Mouse (Mus musculus) limb, embryonic 13.5 days (tissue): Measurements from ENCODE around the gene Prrx2. TPM values are rescaled to one million over a fixed set of nuclear protein-coding genes. Genes with fewer than 3 reads are reported as not detected.

Source experiments
- ATAC-seq: fragments of 200-750 bp; cut with Nextera tagmentation; 2 replicates; pipeline ENCODE4 v1.8.0; 2017; ENCODE audit warnings: low read depth, moderate number of reproducible peaks, moderate TSS enrichment; ENCODE audit not compliant: low FRiP score
- H3K27ac ChIP-seq: fragments of 300-500 bp; sonication (generic); 2 replicates; pipeline ENCODE4 v1.5.1; 2015; ENCODE audit warnings: inconsistent platforms, mild to moderate bottlenecking, moderate library complexity
- H3K27me3 ChIP-seq: fragments of 300-500 bp; sonication (generic); 2 replicates; pipeline ENCODE4 v1.6.1; 2015; ENCODE audit warnings: mild to moderate bottlenecking, inconsistent platforms
- H3K36me3 ChIP-seq: fragments of 300-500 bp; sonication (generic); 2 replicates; pipeline ENCODE4 v1.6.1; 2015; ENCODE audit warnings: inconsistent platforms, mild to moderate bottlenecking, moderate library complexity
- H3K4me1 ChIP-seq: fragments of 300-500 bp; sonication (generic); 2 replicates; pipeline ENCODE4 v1.6.1; 2015; ENCODE audit warnings: inconsistent platforms
- H3K4me2 ChIP-seq: fragments of 300-500 bp; sonication (generic); replicated peaks from 2 replicates; pipeline ENCODE4 v1.6.1; 2015; ENCODE audit warnings: inconsistent platforms, mild to moderate bottlenecking, moderate library complexity
- H3K4me3 ChIP-seq: fragments of 300-500 bp; sonication (generic); 2 replicates; pipeline ENCODE4 v1.5.1; 2015; ENCODE audit warnings: moderate library complexity, mild to moderate bottlenecking, inconsistent platforms
- H3K9ac ChIP-seq: fragments of 300-500 bp; sonication (generic); 2 replicates; pipeline ENCODE4 v1.6.1; 2015; ENCODE audit warnings: mild to moderate bottlenecking, inconsistent platforms
- H3K9me3 ChIP-seq: fragments of 300-500 bp; sonication (generic); 2 replicates; pipeline ENCODE4 v1.6.1; 2016; ENCODE audit warnings: inconsistent platforms
- WGBS: fragments of 180-500 bp; shearing (Covaris S2); methylation state at CpG from one replicate; pipeline ENCODE4 v1.1.7; 2015; 5-methylcytosine and 5-hydroxymethylcytosine counted together
- polyA plus RNA-seq: library from polyadenylated mRNA; unstranded; fragments of >200 nt; fragmentation: Nextera tagmentation; extraction: Ambion mirVana; gene quantifications from 2 replicates; pipeline ENCODE4 v1.2.1, GENCODE M21; 2015

Gene Prrx2
- 93.6 and 102 TPM in 2 replicates for polyA plus RNA-seq

GRCm38 (mm10) chr2:30834373-30835022 lies at the start of gene Prrx2:
Gene Prrx2 (plus strand): TSS chr2:30834972.
- H3K4me3 ChIP-seq, result no peak within 1 kb of the TSS
- WGBS, result 36% methylated on average over 9 of the region's 10 CpGs
- peak within 1 kb of the TSS; percentile 51 for H3K4me2 ChIP-seq
- H3K4me1 ChIP-seq, result peaks cover 54% of the 10 kb centered on the region
- no peaks in the 10 kb centered on the region for H3K27me3 ChIP-seq
- H3K36me3 ChIP-seq, result no peaks in the 10 kb centered on the region
- H3K9ac ChIP-seq, result peak within 1 kb of the TSS; percentile 31; the same call in 1 of the 2 replicates
- H3K9me3 ChIP-seq, result no peaks in the 10 kb centered on the region
- no peak for ATAC-seq
- H3K27ac ChIP-seq, result peak within 1 kb of the TSS; percentile 97

GRCm38 (mm10) chr2:30787466-30787865 lies 47.3 kb upstream of the Prrx2 start:
- no peaks in the 10 kb centered on the region for H3K9me3 ChIP-seq
- no peaks in the 10 kb centered on the region for H3K27me3 ChIP-seq
- peak overlapping the region; percentile 31; the same call in 1 of the 2 replicates for H3K9ac ChIP-seq
- H3K27ac ChIP-seq, result peak overlapping the region; percentile 22; the same call in 1 of the 2 replicates
- no peak overlapping the region for H3K4me3 ChIP-seq
- no peaks in the 10 kb centered on the region for H3K36me3 ChIP-seq
- peaks cover 32% of the 10 kb centered on the region for H3K4me1 ChIP-seq
- WGBS, result 58% methylated on average over 4 of the region's 4 CpGs
- no peak overlapping the region for H3K4me2 ChIP-seq
- ATAC-seq, result no peak

DNA sequence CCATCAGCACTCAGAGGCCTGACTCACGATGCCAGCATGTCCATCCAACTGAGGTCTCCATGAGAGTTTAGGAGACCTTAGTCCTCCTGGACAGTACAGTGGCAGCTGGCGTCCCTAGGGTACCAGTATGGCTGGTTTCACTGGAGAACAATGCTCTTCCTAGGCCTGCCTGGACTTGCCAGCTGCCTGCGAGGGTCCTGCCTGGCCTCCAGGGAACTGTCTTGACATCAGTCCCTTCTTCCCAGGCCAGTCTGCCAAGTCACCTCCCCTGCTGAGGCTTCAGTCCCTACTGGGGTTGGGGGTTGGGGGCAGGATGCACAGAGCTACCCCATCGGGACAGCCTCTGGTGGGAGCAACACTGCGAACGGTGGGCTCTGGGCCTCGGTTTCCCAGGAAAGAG lies 42.7 kb upstream of the Prrx2 start:
- Histone ChIP-seq H3K4me3 (no peak overlapping the region), H3K9ac (no peak overlapping the region), H3K27me3 (no peaks in the 10 kb centered on the region), H3K4me2 (no peak overlapping the region), H3K9me3 (no peaks in the 10 kb centered on the region), H3K36me3 (no peaks in the 10 kb centered on the region), H3K4me1 (peaks cover 30% of the 10 kb centered on the region), H3K27ac (no peak overlapping the region)
- WGBS, result 81% methylated on average over 7 of the region's 7 CpGs
- ATAC-seq, result no peak

GRCm38 (mm10) chr2:30794179-30795108 lies 40.3 kb upstream of the Prrx2 start:
- H3K4me2 ChIP-seq, result peak overlapping the region; percentile 61
- H3K27me3 ChIP-seq, result no peaks in the 10 kb centered on the region
- no peak overlapping the region for H3K27ac ChIP-seq
- H3K9ac ChIP-seq, result peak overlapping the region; percentile 52; the same call in 1 of the 2 replicates
- WGBS, result 3% methylated on average over 48 of the region's 48 CpGs
- peak overlapping the region; percentile 41 for H3K4me3 ChIP-seq
- peak; percentile 80 for ATAC-seq
- peaks cover 38% of the 10 kb centered on the region for H3K4me1 ChIP-seq
- H3K9me3 ChIP-seq, result no peaks in the 10 kb centered on the region
- H3K36me3 ChIP-seq, result no peaks in the 10 kb centered on the region

- H3K4me1 ChIP-seq, result peaks cover 39% of the 10 kb centered on the region
- peak overlapping the region; percentile 41; the same call in 1 of the 2 replicates for H3K4me3 ChIP-seq
- 0 out of 2 replicates have a peak overlapping the region, but pooled peaks have one; percentile 21 for H3K9ac ChIP-seq
- H3K27me3 ChIP-seq, result peaks cover 7% of the 10 kb centered on the region; the same call in 1 of the 2 replicates
- no peaks in the 10 kb centered on the region for H3K9me3 ChIP-seq
- WGBS, result 52% methylated on average over 7 of the region's 7 CpGs
- peak overlapping the region; percentile 52; the same call in 1 of the 2 replicates for H3K27ac ChIP-seq
- peak overlapping the region; percentile 61 for H3K4me2 ChIP-seq
- no peak for ATAC-seq
- H3K36me3 ChIP-seq, result no peaks in the 10 kb centered on the region
Measured at GRCm38 (mm10) chr2:30795271-30795888, 39.4 kb upstream of the Prrx2 start.

DNA sequence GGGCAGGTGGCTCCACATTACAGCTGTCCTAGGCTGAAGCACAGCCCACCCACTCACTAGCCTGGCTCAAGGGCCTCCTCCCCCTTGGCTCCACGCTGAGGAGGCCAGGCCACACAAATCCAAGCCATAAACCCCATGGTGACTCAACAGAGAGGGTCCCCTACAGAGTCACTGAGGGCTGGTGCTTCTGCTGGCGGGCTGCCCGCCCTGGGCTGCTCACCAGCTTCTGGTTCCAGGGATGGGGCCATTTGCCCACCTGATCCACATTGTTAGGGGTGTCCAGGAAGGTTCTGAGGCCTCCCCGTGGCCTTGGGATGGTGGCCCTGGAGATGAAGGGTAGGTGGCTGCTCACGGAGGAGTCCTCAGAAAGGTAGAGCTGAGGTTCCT lies 38.9 kb upstream of the Prrx2 start:
- H3K9me3 ChIP-seq, result no peaks in the 10 kb centered on the region
- no peak overlapping the region; the same call in 1 of the 2 replicates for H3K4me3 ChIP-seq
- H3K4me2 ChIP-seq, result peak overlapping the region; percentile 51
- 59% methylated on average over 5 of the region's 5 CpGs for WGBS
- peaks cover 44% of the 10 kb centered on the region for H3K4me1 ChIP-seq
- H3K27ac ChIP-seq, result peak overlapping the region; percentile 52; the same call in 1 of the 2 replicates
- no peaks in the 10 kb centered on the region for H3K36me3 ChIP-seq
- H3K9ac ChIP-seq, result 0 out of 2 replicates have a peak overlapping the region, but pooled peaks have one; percentile 21
- ATAC-seq, result peak; percentile 0; the same call in 1 of the 2 replicates
- peaks cover 12% of the 10 kb centered on the region for H3K27me3 ChIP-seq

- ATAC-seq, result peak; percentile 74
- no peaks in the 10 kb centered on the region for H3K9me3 ChIP-seq
- H3K9ac ChIP-seq, result no peak overlapping the region
- peaks cover 15% of the 10 kb centered on the region for H3K27me3 ChIP-seq
- H3K27ac ChIP-seq, result peak overlapping the region; percentile 52; the same call in 1 of the 2 replicates
- WGBS, result 6% methylated on average over 11 of the region's 11 CpGs
- H3K4me3 ChIP-seq, result peak overlapping the region; percentile 14
- no peaks in the 10 kb centered on the region for H3K36me3 ChIP-seq
- H3K4me2 ChIP-seq, result peak overlapping the region; percentile 51
- peaks cover 49% of the 10 kb centered on the region for H3K4me1 ChIP-seq
Measured at GRCm38 (mm10) chr2:30796382-30796781, 38.4 kb upstream of the Prrx2 start.

DNA sequence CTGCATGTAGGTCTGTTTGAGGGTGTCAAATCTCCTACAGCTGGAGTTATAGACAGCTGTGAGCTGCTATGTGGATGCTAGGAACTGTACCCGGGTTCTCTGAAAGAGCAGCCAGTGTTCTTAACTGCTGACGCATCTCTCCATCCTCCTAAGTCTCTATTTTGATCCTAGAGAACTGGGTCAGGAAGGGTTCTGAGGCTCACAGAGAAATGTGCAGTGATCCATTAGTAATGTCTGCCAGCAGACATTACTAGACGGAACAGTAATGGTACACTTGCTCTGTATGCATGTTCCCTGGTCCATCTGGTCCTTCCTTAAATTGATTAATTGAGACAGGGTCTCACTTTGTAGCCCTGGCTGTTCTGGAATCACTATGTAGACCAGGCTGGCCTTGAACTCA lies 35.3 kb upstream of the Prrx2 start:
- Histone ChIP-seq H3K4me1 (peaks cover 53% of the 10 kb centered on the region), H3K27me3 (peaks cover 36% of the 10 kb centered on the region), H3K36me3 (no peaks in the 10 kb centered on the region), H3K9ac (no peak overlapping the region), H3K27ac (no peak overlapping the region), H3K9me3 (no peaks in the 10 kb centered on the region), H3K4me2 (no peak overlapping the region), H3K4me3 (no peak overlapping the region)
- 73% methylated on average over 3 of the region's 3 CpGs for WGBS
- no peak for ATAC-seq

DNA sequence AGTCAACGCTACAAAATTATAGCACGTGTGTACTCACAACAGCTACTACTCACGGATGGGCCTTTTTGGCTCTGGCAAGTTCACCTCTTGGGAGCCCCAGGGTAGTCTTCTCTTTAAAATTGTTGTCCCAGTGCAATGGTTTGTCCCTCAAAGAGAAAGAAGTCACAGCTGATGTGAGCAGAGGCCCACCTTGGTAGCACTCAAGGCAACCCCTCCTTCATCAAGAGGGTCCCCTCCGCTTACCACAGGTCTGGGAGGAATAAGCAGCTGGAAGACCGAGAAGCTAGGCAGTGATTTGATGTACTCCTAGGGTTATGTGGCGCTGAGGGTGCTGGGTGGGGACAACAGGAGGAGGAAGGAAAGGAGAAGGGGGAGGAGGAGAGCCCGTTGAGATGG lies 34.1 kb upstream of the Prrx2 start:
- H3K27ac ChIP-seq, result no peak overlapping the region
- H3K27me3 ChIP-seq, result peaks cover 36% of the 10 kb centered on the region
- peak overlapping the region; percentile 74 for H3K9ac ChIP-seq
- WGBS, result 30% methylated on average over 7 of the region's 7 CpGs
- peaks cover 53% of the 10 kb centered on the region for H3K4me1 ChIP-seq
- ATAC-seq, result no peak
- peak overlapping the region; percentile 99 for H3K4me2 ChIP-seq
- no peaks in the 10 kb centered on the region for H3K36me3 ChIP-seq
- H3K4me3 ChIP-seq, result peak overlapping the region; percentile 54
- H3K9me3 ChIP-seq, result no peaks in the 10 kb centered on the region

GRCm38 (mm10) chr2:30801067-30801852 lies 33.5 kb upstream of the Prrx2 start:
- 1% methylated on average over 77 of the region's 77 CpGs for WGBS
- no peaks in the 10 kb centered on the region for H3K36me3 ChIP-seq
- ATAC-seq, result 0 out of 2 replicates have a peak, but pooled peaks have one; percentile 9
- peak overlapping the region; percentile 74 for H3K9ac ChIP-seq
- H3K27me3 ChIP-seq, result peaks cover 36% of the 10 kb centered on the region
- no peak overlapping the region for H3K27ac ChIP-seq
- H3K4me3 ChIP-seq, result peak overlapping the region; percentile 54
- H3K4me2 ChIP-seq, result peak overlapping the region; percentile 99
- peaks cover 47% of the 10 kb centered on the region for H3K4me1 ChIP-seq
- H3K9me3 ChIP-seq, result no peaks in the 10 kb centered on the region

- no peak for ATAC-seq
- H3K9ac ChIP-seq, result no peak within 1 kb of the TSS
- H3K4me1 ChIP-seq, result peaks cover 34% of the 10 kb centered on the region
- H3K4me2 ChIP-seq, result no peak within 1 kb of the TSS
- WGBS, result 86% methylated on average over 3 of the region's 3 CpGs
- no peaks in the 10 kb centered on the region for H3K36me3 ChIP-seq
- H3K27ac ChIP-seq, result no peak within 1 kb of the TSS
- H3K27me3 ChIP-seq, result peaks cover 36% of the 10 kb centered on the region
- no peaks in the 10 kb centered on the region for H3K9me3 ChIP-seq
- H3K4me3 ChIP-seq, result no peak within 1 kb of the TSS
Measured at GRCm38 (mm10) chr2:30803604-30804003, 31.2 kb upstream of the Prrx2 start, which contains the start of gene 1700001O22Rik. Gene 1700001O22Rik (minus strand): TSS chr2:30803661.
